Mouse (Mus musculus) ES-E14 (cell line): ENCODE measurements around the gene Fmnl3. TPM values are rescaled to one million over a fixed set of nuclear protein-coding genes. Genes with fewer than 3 reads are reported as not detected.

ENCODE experiments used
- DNase-seq: peaks from one replicate; pipeline ENCODE4 v3.0.0-alpha.2; 2013; ENCODE audit warnings: low read depth, low spot score
- H3K27ac ChIP-seq: 2 replicates; pipeline ENCODE4 v1.5.1; 2012; ENCODE audit warnings: low read depth, mild to moderate bottlenecking, low read length, moderate library complexity, mixed read lengths; ENCODE audit not compliant: poor library complexity, insufficient read depth, severe bottlenecking
- H3K36me3 ChIP-seq: 2 replicates; pipeline ENCODE4 v1.6.1; 2012; ENCODE audit warnings: mild to moderate bottlenecking, low read length, moderate library complexity, mixed read lengths; ENCODE audit not compliant: control insufficient read depth, poor library complexity, insufficient read depth, severe bottlenecking
- H3K4me1 ChIP-seq, 2 experiments: fragments of 150-350 bp in 1 of 2; sonication (generic) in 1 of 2; 2 replicates each; pipeline ENCODE4 v1.6.1; 2012; ENCODE audit warnings: low read length in 2 of 2, mild to moderate bottlenecking in 1 of 2, mixed read lengths in 1 of 2; ENCODE audit not compliant: control insufficient read depth in 2 of 2, insufficient read depth in 2 of 2, poor library complexity in 1 of 2
- H3K4me3 ChIP-seq, 2 experiments: fragments of 150-350 bp in 1 of 2; sonication (generic) in 1 of 2; 2 replicates each; pipeline ENCODE4 v1.5.1; 2012; ENCODE audit warnings: low read length in 2 of 2, low read depth in 1 of 2, mild to moderate bottlenecking in 1 of 2, mixed read lengths in 1 of 2; ENCODE audit not compliant: insufficient read depth in 1 of 2, poor library complexity in 1 of 2, severe bottlenecking in 1 of 2
- H3K9ac ChIP-seq: 2 replicates; pipeline ENCODE4 v1.6.1; 2012; ENCODE audit warnings: low read depth, mild to moderate bottlenecking, low read length, mixed read lengths; ENCODE audit not compliant: poor library complexity, insufficient read depth, severe bottlenecking
- H3K9me3 ChIP-seq: fragments of 150-350 bp; sonication (generic); 2 replicates; pipeline ENCODE4 v1.6.1; 2012; ENCODE audit warnings: low read depth, mild to moderate bottlenecking, low read length; ENCODE audit not compliant: control insufficient read depth, insufficient read depth
- CHD2 ChIP-seq: IDR thresholded peaks from 2 replicates; pipeline ENCODE4 v1.6.1; 2014; ENCODE audit warnings: mild to moderate bottlenecking, low read depth, low read length, inconsistent platforms
- HCFC1 ChIP-seq: IDR thresholded peaks from 2 replicates; pipeline ENCODE4 v1.6.1; 2012; ENCODE audit warnings: low read length, inconsistent platforms, borderline replicate concordance; ENCODE audit not compliant: insufficient read depth
- MAFK ChIP-seq: IDR thresholded peaks from 2 replicates; pipeline ENCODE4 v1.6.1; 2014; ENCODE audit warnings: mild to moderate bottlenecking, low read depth, low read length, inconsistent platforms; ENCODE audit not compliant: insufficient read depth
- ZC3H11A ChIP-seq: IDR thresholded peaks from 2 replicates; pipeline ENCODE4 v1.6.1; 2012; ENCODE audit warnings: low read depth, mild to moderate bottlenecking, inconsistent platforms, low read length, borderline replicate concordance
- ZNF384 ChIP-seq: IDR thresholded peaks from 2 replicates; pipeline ENCODE4 v1.6.1; 2012; ENCODE audit warnings: low read depth, low read length, inconsistent platforms
- in situ Hi-C, 2 experiments: fragments of 600-800 bp; cut with MboI; formaldehyde crosslinking; loops; one replicate each; pipeline ENCODE4 v1.15.1; 2025; ENCODE audit warnings: low sequenced_read_pairs in 2 of 2, inconsistent platforms in 1 of 2; ENCODE audit not compliant: unreplicated experiment in 2 of 2
- total RNA-seq: library from RNA; depleted of rRNA; stranded (reverse); fragments of 300-350 nt; gene quantifications from 2 replicates; pipeline ENCODE4 v1.2.3, GENCODE M21; 2012

The Fmnl3 gene
- total RNA-seq, 1 experiment = 16.8 TPM

GRCm38 (mm10) chr15:99384071-99384470, 13.8 kb upstream of the Fmnl3 start:
- no peaks in the 10 kb centered on the region for H3K9me3 ChIP-seq
- DNase-seq = no peak
- H3K4me3 ChIP-seq = no peak overlapping the region
- TF ChIP-seq MAFK (no peak), CHD2 (no peak), ZC3H11A (no peak), ZNF384 (no peak), HCFC1 (no peak)
- no peak overlapping the region for H3K9ac ChIP-seq
- H3K27ac ChIP-seq = no peak overlapping the region
- H3K4me1 ChIP-seq = peaks cover 0 to 2% of the 10 kb centered on the region in 2 experiments; a peak in 1 of 4 replicates
- in situ Hi-C loops = no loop called here
- H3K36me3 ChIP-seq = no peaks in the 10 kb centered on the region

DNA sequence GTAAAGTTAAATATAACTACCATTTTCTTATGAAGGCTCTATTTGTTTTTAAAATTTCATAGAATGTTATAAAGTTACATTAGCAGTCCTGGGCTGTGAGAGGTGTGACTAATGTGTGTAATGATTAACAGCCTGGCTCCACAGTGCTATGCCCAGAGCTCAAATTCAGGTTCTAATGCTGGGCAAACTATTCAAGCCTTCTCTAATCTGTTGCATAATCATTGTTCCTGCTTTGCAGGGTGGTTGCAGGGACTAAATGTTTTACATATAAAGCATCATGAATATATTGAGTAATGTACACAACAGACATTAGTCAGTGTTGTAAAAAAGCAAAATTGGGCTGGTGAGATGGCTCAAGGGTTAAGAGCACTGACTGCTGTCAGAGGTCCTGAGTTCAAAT, 12.6 kb upstream of the Fmnl3 start:
- DNase-seq = no peak
- no peaks in the 10 kb centered on the region for H3K36me3 ChIP-seq
- H3K9me3 ChIP-seq = no peaks in the 10 kb centered on the region
- no peak overlapping the region for H3K27ac ChIP-seq
- in situ Hi-C loops = no loop called here
- no peak overlapping the region for H3K9ac ChIP-seq
- H3K4me1 ChIP-seq = peaks cover 0 to 2% of the 10 kb centered on the region in 2 experiments; a peak in 1 of 4 replicates
- TF ChIP-seq ZNF384 = no peak
- H3K4me3 ChIP-seq = no peak overlapping the region

DNA sequence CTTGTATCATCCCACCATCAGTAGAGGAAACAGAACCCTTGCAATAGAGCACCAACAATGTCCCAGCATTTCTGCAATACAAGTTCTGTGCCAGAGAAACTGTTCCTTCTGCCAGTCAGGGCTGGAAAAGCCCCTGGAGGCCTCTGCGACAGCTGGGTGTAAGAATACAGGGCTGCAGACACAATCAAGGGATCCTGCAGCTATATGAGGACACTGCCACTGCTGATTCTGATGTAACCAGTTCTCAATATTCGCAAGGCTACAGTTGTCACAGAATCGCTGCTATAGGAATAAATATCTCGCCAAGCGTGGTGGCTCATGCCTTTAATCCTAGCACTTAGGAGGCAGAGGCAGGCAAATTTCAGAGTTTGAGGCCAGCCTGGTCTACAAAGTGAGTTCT, 6.0 kb upstream of the Fmnl3 start:
- Histone ChIP-seq H3K9ac (no peak overlapping the region), H3K4me1 (peaks cover 0 to 2% of the 10 kb centered on the region in 2 experiments; a peak in 1 of 4 replicates)
- DNase-seq = no peak

GRCm38 (mm10) chr15:99375581-99375980, 5.3 kb upstream of the Fmnl3 start:
- TF ChIP-seq HCFC1 (no peak), CHD2 (no peak), MAFK (no peak), ZNF384 (no peak), ZC3H11A (no peak)
- in situ Hi-C loops = loop anchor here in 1 of 2 experiments (5.0 kb wide), 1 partner anchor 48 kb away; no protein-coding TSS in a partner anchor

More for the DNA sequence above, 6.0 kb upstream of the Fmnl3 start:
- H3K9me3 ChIP-seq = no peaks in the 10 kb centered on the region
- in situ Hi-C loops = loop anchor here in 1 of 2 experiments (5.0 kb wide), 1 partner anchor 49 kb away; no protein-coding TSS in a partner anchor
- H3K27ac ChIP-seq = no peak overlapping the region
- H3K4me3 ChIP-seq = no peak overlapping the region
- no peaks in the 10 kb centered on the region for H3K36me3 ChIP-seq
- TF ChIP-seq ZC3H11A = no peak
- no peak for TF ChIP-seq MAFK
- TF ChIP-seq CHD2 = no peak
- TF ChIP-seq HCFC1 = no peak
- TF ChIP-seq ZNF384 = no peak

GRCm38 (mm10) chr15:99375036-99375435, 4.8 kb upstream of the Fmnl3 start:
- Histone ChIP-seq H3K27ac (no peak overlapping the region), H3K4me1 (0 out of 4 replicates have a peak, but pooled peaks cover 0 to under 1% of the 10 kb centered on the region in 2 experiments), H3K9me3 (no peaks in the 10 kb centered on the region), H3K4me3 (no peak overlapping the region), H3K9ac (no peak overlapping the region), H3K36me3 (no peaks in the 10 kb centered on the region)
- in situ Hi-C loops = loop anchor here in 1 of 2 experiments (5.0 kb wide), 1 partner anchor 48 kb away; no protein-coding TSS in a partner anchor
- no peak for DNase-seq
- TF ChIP-seq ZC3H11A (no peak), HCFC1 (no peak), ZNF384 (no peak), MAFK (no peak), CHD2 (no peak)

More at GRCm38 (mm10) chr15:99375581-99375980, 5.3 kb upstream of the Fmnl3 start:
- H3K36me3 ChIP-seq = no peaks in the 10 kb centered on the region
- no peak overlapping the region for H3K27ac ChIP-seq
- no peak for DNase-seq
- no peak overlapping the region for H3K9ac ChIP-seq
- no peaks in the 10 kb centered on the region for H3K9me3 ChIP-seq
- H3K4me3 ChIP-seq = no peak overlapping the region
- H3K4me1 ChIP-seq = peaks cover 0 to 2% of the 10 kb centered on the region in 2 experiments; a peak in 1 of 4 replicates
